Mouse (Mus musculus): Measurements from ENCODE around the gene Fto. TPM values are rescaled to one million over a fixed set of nuclear protein-coding genes. Genes with fewer than 3 reads are reported as not detected.

Fto gene
- total RNA-seq, 2 experiments from 2014 or later = 71.6 to 81.6 TPM

- DNase-seq = no peak
Observed at GRCm38 (mm10) chr8:91525342-91525817, 212.1 kb downstream of the Fto start.

DNA sequence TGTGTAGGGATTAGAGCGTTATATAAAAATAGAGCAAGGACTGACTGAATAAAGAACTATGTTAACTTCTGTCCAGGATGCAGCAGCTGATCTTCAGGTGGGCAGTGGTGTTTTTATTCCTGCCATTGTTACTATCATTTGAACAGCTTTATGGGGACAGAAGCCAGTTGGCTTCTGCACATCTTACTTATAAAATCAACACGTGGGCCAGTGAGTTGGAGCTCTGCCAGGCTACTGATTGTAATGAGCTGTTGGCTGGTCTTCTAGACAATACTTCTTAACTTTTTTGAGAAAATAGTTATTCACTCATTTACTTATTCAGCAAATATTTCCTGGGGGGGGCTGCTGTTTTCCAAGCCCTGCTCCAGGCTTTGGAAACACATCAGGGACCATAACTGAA, 215.6 kb downstream of the Fto start:
- DNase-seq = no peak

DNA sequence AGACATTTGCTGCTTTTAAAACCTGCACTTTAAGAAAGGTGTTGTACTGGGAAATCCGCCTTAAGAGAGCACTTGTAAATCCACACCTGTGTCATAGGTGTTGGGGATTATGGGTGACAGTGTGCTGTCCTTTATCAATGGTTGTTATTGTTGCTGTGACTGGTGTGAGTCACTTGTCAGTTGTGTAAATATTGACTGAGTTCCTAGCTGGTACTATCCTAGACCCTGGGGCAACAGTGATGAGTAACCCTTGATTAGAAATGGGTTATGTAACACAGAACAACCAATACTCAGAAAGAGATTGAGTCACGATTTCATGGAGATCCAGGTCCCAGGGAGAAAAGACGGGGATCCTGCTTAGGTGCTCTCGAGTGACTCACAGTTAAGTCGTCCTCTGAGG, 216.4 kb downstream of the Fto start:
- DNase-seq = no peak

DNA sequence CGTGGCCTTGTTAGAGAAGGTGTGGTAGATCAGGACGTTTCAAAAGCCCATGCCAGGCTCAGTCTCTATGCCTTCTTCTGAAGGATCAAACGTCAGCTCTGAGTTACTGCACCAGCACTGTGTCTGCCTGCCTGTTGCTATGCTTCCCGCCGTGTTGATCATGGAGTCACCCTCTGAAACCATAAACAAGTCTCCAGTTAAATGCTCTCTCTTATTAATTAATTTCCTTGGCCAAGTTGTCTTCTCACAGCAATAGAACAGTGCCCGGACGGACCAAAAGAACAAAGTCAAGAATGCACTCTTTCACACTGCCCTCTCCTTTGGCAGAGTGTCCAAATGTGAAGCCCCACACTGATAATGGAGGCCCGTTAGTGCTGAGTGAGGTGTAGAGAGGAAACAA, 217.3 kb downstream of the Fto start:
- DNase-seq = no peak

GRCm38 (mm10) chr8:91531971-91532370, 218.6 kb downstream of the Fto start:
- DNase-seq = peak; percentile 87 to 88

- DNase-seq = no peak
Observed at GRCm38 (mm10) chr8:91532671-91533436, 219.5 kb downstream of the Fto start.

DNA sequence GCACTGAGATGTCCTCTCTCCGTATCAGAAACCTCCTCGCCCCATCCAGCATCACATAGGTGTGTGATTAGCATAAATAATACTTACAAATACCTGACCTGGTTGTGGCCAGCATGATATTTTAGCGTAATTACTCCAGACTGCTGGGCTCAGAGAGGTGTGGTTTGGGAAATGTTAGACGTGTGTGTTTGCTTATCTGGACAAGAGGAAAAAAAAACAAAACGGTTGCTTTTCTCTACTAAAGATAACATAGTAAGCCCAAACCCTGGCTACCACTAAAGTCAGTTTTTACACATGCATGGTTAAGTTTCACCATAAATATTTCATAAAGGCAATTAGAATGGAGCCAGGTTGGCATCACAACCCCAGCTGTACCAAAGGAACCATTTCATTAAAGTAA, 221.4 kb downstream of the Fto start:
- no peak for DNase-seq

DNA sequence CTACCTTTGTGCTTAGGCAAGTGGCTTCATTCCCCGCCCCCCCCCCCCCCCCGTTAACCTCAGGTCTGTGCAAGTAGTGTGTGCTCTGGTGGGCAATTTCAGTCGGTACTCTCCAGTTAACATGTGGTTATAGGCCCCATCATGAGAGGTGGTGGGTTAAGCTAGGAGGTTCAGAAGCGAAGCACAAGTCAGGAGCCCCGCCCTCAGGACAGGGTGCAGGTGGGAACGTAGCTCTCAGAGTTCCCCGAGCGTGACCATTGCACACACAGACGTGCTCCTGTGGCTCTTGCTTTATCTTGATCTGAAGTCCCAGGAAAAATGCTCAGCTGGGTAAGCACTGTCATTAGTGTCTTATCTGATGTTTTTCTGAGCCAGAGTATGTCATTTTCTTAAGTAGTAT, 224.8 kb downstream of the Fto start:
- no peak for DNase-seq

DNA sequence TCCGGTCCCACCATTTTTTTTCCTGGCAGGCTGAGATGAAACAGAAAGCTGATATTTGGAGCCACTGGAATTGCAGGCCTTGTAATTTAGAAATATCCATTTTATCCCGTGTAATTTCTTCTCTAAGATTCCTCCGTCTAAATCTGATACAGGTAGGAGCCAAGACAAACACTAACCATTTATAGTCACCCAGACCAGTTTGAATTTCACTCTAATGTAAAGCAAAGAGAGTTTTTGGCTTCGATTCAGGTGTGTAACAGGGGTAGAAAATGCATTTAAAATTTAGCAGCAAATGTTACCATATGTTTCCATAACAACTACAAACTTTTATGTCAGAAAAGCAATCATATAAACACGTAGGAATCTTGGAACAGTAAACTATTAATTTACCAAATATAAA, 225.6 kb downstream of the Fto start:
- DNase-seq = no peak

DNA sequence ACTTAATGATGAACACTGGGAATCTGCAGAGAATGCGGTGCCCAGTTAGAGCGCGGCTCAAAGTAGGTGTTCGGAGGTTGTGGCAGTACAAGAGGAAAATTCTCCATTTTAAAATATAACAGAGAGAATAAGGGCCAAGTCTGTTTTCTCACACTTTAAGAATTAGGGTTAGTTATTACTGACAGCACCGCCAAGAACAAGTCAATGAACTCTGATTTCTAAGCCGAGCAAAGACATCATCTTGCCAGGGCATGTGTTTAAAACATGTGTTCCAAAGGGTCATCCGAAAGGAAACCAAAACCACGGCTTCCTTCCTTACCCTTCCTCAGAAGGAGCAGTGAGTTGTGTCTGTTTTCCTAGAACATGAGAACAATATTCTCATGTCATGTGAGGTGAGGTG, 226.3 kb downstream of the Fto start:
- no peak for DNase-seq

DNA sequence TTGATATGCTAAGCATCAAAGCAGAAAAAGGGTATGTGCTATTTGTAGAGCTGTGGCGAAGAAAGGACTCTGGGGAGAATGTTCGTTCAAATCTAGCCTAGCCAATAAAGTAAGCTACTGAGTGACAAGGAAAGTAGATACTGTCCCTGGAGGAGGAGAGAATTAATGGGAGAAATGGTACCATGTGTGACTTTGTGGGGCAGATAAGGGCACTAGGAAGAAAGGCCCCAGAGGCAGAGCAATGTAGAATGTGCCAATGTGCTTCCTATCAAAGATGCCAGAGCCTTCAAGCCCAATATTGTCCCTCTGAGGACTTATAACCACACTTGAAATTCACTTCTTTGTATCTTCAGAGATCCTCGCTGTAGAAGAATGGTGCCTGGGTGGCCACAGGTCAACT, 227.9 kb downstream of the Fto start:
- no peak for DNase-seq

DNA sequence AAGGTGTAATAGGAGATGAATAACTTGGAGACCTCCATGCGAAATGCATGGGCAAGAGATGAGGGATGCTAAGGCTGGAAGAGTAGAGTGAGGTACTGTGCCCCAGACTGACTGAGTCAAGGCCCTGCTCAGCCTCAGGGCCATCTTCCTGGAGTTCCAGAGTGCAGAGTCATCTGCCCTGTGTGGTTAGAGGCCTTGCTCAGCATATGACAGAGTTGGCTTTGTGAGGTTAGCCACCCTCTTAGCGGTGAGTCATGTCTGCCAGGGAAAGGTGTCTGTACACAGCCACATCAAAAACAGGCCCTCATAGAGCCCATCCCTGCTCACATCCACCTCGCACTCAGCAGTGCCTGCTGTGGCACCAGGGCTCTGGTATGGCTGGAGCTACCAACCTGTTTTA, 232.2 kb downstream of the Fto start:
- peak; percentile 58 to 65 for DNase-seq

- DNase-seq = no peak
Observed at GRCm38 (mm10) chr8:91546599-91546998, 233.3 kb downstream of the Fto start.

GRCm38 (mm10) chr8:91550131-91550530, 236.8 kb downstream of the Fto start:
- no peak for DNase-seq

GRCm38 (mm10) chr8:91551166-91551765, 237.9 kb downstream of the Fto start:
- DNase-seq = no peak

DNA sequence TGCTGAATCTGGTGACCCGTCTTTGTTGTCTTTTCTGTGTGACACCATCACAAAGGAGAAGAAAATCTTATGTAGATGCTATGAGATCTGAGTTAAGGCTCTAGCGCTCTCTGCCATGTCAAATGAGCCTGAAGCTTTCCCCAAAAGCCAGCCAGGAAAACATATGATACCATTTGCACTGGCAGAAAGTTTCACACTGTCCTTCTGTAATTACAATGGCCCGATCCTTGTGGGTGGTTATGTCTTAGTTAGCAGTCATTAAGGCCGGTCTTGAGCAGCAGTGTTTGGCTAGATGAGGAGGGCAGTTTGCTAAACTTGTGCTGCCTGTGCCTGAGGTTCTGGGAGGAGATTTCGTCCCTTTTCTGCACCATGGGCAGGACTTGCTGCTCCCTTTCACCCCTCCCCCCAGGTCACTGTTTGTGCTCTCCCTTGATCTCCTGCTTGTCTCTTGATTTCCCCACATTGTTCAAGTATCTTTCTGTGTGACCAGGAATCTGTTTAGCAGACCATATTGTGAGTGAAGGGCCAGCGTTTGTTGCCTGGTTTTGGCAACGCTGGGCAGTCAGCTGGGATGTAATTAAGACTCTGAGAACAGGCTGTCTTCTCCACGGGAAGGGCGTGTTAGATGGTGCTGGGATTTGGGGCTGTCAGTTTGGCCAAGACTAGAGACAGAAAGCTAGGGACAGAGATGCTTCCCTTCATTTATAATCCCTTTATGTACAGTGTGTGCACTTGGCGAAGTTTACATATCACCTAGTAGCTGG, 238.6 kb downstream of the Fto start:
- DNase-seq = no peak

GRCm38 (mm10) chr8:91552635-91553034, 239.3 kb downstream of the Fto start:
- no peak for DNase-seq

DNA sequence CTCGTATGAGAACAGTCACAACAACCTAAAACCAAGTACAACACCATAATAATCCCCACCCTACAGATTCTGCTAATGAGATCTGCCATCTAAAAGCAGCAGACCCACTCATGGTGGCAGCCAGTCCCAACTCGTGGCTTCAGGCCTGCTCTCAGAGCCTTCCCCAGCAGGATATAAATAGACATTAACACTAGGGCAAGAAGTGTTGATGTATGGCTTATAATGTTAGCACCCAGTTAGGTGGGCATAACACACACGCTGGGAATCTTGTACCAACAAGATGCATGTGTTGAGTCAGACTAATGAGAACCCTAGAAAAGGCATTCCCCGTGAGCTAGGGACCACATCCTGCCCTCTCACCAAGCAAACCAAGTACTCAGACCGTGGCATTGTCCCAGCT, 240.1 kb downstream of the Fto start:
- no peak for DNase-seq

DNA sequence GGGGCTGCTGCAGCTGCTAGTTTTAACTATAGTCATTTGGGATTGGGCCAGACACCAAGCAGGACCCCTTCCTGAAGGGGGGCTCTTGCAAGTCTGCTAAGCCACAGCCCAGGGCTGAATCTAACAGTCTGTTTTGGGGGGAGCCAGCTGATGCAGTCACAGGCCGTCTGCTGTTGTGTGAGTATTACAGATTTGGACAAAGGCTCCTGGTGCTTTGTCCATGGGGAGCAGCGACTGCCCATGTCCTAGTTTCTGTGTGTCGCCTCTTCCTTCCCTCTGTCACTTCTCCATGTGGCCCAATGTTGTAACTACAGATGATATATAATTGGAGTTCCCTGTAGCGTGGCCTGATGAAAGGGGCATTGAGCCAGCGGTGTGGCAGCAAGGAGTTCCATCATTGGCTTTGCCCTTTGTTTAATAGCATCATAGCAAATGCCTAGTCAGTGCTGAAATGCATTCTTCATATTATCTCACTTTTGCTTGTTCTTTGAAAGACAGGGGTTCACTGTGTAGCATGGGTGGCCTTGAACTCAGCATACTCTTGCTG, 243.8 kb downstream of the Fto start:
- DNase-seq = no peak

GRCm38 (mm10) chr8:91558408-91558807, 245.1 kb downstream of the Fto start:
- peak in 1 of 2 experiments; percentile 18 for DNase-seq

DNA sequence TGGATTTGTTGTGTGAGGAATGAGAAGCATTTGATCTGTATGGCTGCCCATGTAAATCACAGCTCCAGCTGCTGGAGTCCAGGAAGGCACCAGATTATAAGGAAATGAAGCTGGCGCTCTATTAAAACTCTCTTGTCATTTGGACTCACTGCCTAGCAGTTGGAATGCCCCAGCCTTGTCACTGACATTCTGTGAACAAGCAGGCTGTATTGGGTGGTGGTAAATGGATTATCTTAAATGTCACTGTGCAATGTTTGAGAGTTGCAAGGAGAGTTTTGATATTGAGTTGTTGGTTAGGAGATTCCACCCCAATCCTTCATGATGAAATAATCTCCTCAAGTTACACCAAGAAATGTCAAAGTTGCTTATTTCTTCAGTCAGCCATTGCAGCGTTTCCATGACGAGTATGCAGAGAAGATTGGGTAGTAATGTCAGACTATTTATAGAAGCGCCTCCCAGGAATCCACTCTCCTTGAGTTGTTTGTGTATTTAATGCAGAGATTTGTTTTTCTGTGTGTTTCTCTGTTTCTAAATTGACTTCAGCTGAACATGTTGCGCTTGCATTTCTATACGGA, 246.8 kb downstream of the Fto start:
- DNase-seq = no peak

GRCm38 (mm10) chr8:91561241-91561640, 247.9 kb downstream of the Fto start:
- no peak for DNase-seq

DNA sequence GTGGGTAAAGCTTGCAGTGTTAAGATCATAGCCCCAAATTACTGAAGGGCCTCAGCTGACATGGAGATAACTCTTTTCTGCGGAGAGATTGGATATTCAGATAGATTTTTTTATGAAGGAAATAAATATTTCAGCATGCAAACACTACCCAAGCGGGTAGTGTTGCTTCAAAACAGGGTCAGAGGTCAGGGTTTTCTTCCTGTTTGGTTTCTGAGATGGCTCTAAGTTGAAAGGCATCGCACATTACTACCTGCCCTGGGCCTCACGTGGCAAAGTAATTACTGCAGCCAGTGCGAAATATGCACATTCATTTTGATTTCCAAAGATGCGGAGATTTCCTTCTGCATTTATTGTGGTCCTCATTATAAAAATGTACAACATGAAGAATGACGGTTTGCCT, 249.3 kb downstream of the Fto start:
- DNase-seq = no peak

All from adrenal gland, postnatal 36 days (tissue).